Mouse (Mus musculus) testis, adult 2 months (tissue): ENCODE data around the gene Hccs.

Experiments
- CTCF ChIP-seq: fragments of 200-500 bp; IDR thresholded peaks from 2 replicates; pipeline ENCODE4 v1.5.1; 2012; ENCODE audit warnings: low read depth, mild to moderate bottlenecking, inconsistent platforms, low read length, moderate library complexity; ENCODE audit not compliant: control insufficient read depth, insufficient read depth, insufficient replicate concordance
- POLR2A ChIP-seq: fragments of 200-500 bp; IDR thresholded peaks from 2 replicates; pipeline ENCODE4 v1.6.1; 2012; ENCODE audit warnings: low read depth, mild to moderate bottlenecking, inconsistent platforms, low read length, moderate library complexity; ENCODE audit not compliant: control insufficient read depth

DNA sequence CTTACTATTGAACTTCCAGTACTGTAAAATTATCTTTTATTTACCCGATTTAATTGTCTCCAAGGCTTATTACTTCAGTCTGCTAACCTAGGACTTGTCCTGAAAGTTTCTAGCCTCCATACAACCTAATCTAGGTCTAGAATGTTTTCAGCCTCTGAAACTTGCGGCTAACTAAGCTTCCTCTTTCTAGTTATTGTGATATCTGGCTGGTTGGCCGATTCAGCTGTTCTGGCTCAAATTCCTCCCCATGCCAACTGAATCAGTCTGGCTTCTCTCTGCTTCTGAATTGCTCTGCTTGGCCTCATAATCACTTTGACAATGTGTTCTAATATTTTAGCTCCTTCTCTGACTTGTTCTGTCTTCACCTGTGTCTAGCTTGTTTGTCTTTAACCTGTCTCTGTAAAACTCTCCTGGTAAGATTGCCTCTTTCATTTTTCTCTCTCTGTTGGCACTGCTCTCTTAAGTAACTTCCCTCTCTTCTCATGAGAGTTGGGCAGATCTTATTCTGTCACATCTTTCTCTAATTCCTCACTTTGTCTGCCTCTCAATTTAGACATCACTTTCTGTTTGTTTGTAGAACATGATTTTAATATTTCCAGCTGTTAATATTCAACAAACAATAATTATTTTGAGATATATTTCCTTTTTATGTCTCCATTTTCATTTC is 5.9 kb upstream of the Hccs start:
- TF ChIP-seq CTCF (no peak), POLR2A (no peak)
